Mouse (Mus musculus): ENCODE results near the gene Tmprss9. TPM values are rescaled to one million over a fixed set of nuclear protein-coding genes. Genes with fewer than 3 reads are reported as not detected.
A peak's percentile ranks its signal among the peaks of the same experiment; 100 is the strongest.

The Tmprss9 gene
- total and polyA plus RNA-seq, 2 experiments from 2014 or later = 0.11 to 0.27 TPM

DNA sequence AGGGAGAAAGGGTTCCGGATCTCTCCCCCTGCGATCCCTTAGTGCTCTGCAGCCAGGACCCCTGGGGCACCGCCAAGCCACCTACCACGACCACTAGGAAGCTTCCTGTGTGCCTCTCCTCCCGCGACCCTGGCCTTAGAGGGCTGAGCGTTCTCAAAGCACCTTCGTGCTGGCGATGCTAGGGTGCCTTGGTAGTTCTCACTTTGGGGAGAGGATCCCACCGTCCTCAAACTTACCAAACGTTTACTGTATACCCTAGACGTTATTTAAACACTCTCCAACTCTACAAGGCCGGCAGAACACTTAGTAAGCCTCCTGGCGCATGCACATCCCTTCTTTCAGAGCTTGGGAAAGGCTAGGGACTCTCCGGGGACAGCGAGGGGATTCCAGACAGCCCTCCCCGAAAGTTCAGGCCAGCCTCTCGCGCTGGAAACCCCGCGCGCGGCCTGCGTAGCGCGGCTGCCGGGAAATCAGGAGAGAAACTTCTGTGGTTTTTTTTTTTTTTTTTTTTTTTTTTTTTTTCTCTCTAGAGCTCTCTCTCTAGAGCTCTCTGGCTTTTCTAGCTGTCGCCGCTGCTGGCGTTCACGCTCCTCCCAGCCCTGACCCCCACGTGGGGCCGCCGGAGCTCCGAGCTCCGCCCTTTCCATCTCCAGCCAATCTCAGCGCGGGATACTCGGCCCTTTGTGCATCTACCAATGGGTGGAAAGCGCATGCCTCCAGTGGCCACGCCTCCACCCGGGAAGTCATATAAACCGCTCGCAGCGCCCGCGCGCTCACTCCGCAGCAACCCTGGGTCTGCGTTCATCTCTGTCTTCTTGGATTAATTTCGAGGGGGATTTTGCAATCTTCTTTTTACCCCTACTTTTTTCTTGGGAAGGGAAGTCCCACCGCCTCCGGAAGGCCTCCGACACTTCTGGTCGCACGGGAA lies 57.9 kb downstream of the Tmprss9 start, which contains the start of gene Gadd45b:
TSS of gene Gadd45b (plus strand) at position 775 of the 928 bp plus-strand sequence.
- peaks cover 31% of the 10 kb centered on the region for H3K27me3 ChIP-seq (ENCODE audit: insufficient read depth, low read length)
- DNase-seq (ENCODE audit: low spot score) = peak; percentile 99

DNA sequence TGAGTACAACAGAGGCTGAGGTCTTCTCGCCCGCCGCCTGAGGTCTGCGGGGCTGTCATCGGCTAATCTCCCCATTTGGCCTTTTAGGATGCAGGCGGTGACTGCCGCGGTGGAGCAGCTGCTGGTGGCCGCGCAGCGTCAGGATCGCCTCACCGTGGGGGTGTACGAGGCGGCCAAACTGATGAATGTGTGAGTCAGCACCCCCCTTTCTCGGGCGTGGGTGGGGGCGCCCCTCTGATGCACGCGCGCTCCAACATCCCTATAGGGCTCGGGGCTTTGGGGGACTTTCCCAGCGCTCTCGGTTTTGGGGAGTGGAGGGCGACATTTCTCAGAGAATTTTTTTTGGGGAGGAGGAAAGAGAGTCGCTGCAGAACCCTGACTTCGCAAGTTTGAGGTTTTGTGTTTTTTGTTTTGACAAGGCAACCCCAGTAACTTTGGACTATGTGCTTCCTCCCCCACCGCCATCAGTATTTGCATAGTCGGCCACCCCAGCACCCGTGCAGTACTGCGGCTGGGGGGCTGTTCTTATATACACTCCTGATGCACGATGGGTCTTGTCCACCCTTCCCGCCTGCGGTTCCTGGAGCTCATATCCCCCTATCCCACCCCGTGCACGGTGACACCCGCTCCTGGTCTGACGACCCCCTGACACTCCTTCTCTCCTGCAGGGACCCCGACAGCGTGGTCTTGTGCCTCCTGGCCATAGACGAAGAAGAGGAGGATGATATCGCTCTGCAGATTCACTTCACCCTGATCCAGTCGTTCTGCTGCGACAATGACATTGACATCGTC lies 58.9 kb downstream of the Tmprss9 start:
- TF ChIP-seq CTCF (IDR thresholded peaks at IDR 0.05) = no peak
- H3K9ac ChIP-seq (replicated peaks; ENCODE audit: low read length, poor library complexity, severe bottlenecking) = peak overlapping the region; percentile 40; the same call in 1 of the 2 replicates
- DNase-seq (ENCODE audit: low spot score) (no peak), ATAC-seq (ENCODE audit: low FRiP score) (no peak)
- under 1% methylated on average over 42 of the region's 45 CpGs for WGBS
- H3K27me3 ChIP-seq (ENCODE audit: insufficient read depth, low read length) = peaks cover 38% of the 10 kb centered on the region
- H3K4me1 ChIP-seq (ENCODE audit: insufficient read depth, low read length) = peaks cover 11% of the 10 kb centered on the region; the same call in 1 of the 2 replicates
- no peaks in the 10 kb centered on the region for H3K9me3 ChIP-seq (ENCODE audit: low read length)
- no peak overlapping the region for H3K27ac ChIP-seq (ENCODE audit: low read depth, low read length)
- H3K4me2 ChIP-seq (ENCODE audit: low read depth, low read length, poor library complexity, severe bottlenecking) = peak overlapping the region; percentile 87
- no peaks in the 10 kb centered on the region for H3K36me3 ChIP-seq (ENCODE audit: insufficient read depth, low read length)
- peak overlapping the region; percentile 48 for H3K4me3 ChIP-seq (ENCODE audit: low read depth, low read length)

More for the DNA sequence above, 57.9 kb downstream of the Tmprss9 start, which contains the start of gene Gadd45b:
- peak within 1 kb of the TSS; percentile 66 for H3K9ac ChIP-seq (replicated peaks; ENCODE audit: low read length, poor library complexity, severe bottlenecking)
- H3K4me1 ChIP-seq (ENCODE audit: insufficient read depth, low read length) = peaks cover 11% of the 10 kb centered on the region; the same call in 1 of the 2 replicates
- H3K36me3 ChIP-seq (ENCODE audit: insufficient read depth, low read length) = no peaks in the 10 kb centered on the region
- no peaks in the 10 kb centered on the region for H3K9me3 ChIP-seq (ENCODE audit: low read length)
- peak within 1 kb of the TSS; percentile 48 for H3K4me3 ChIP-seq (ENCODE audit: low read depth, low read length)
- peak; percentile 92 for ATAC-seq (ENCODE audit: low FRiP score)
- TF ChIP-seq CTCF (IDR thresholded peaks at IDR 0.05) = no peak
- peak within 1 kb of the TSS; percentile 87 for H3K4me2 ChIP-seq (ENCODE audit: low read depth, low read length, poor library complexity, severe bottlenecking)
- peak within 1 kb of the TSS; percentile 44; the same call in 1 of the 2 replicates for H3K27ac ChIP-seq (ENCODE audit: low read depth, low read length)
- WGBS = under 1% methylated on average over 56 of the region's 56 CpGs

DNA sequence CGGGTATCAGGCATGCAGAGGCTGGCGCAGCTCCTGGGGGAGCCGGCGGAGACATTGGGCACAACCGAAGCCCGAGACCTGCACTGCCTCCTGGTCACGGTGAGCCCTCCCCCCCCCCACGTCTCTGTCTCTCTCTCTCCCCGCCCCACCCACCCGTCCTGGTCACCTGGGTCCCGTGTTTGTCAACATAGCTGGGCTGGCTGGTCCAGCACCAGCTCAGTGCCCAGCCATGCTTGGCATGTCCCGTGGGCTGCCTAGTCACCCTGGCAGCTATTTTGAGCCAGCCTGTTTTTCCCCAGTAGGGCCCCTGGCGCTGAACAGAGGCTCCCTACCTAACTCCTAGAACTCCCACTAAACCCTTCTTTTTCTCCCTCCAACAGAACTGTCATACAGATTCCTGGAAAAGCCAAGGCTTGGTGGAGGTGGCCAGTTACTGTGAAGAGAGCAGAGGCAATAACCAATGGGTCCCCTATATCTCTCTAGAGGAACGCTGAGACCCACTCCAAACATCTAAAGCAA lies 59.6 kb downstream of the Tmprss9 start:
- Histone ChIP-seq H3K4me3 (ENCODE audit: low read depth, low read length) (peak overlapping the region; percentile 48), H3K4me1 (ENCODE audit: insufficient read depth, low read length) (peaks cover 14% of the 10 kb centered on the region), H3K27ac (ENCODE audit: low read depth, low read length) (no peak overlapping the region), H3K27me3 (ENCODE audit: insufficient read depth, low read length) (peaks cover 44% of the 10 kb centered on the region), H3K4me2 (ENCODE audit: low read depth, low read length, poor library complexity, severe bottlenecking) (peak overlapping the region; percentile 87), H3K9me3 (ENCODE audit: low read length) (no peaks in the 10 kb centered on the region), H3K36me3 (ENCODE audit: insufficient read depth, low read length) (no peaks in the 10 kb centered on the region), H3K9ac (replicated peaks; ENCODE audit: low read length, poor library complexity, severe bottlenecking) (no peak overlapping the region)
- no peak for TF ChIP-seq CTCF (IDR thresholded peaks at IDR 0.05)
- 3% methylated on average over 14 of the region's 14 CpGs for WGBS
- DNase-seq (ENCODE audit: low spot score) (peak; percentile 53), ATAC-seq (ENCODE audit: low FRiP score) (no peak)

DNA sequence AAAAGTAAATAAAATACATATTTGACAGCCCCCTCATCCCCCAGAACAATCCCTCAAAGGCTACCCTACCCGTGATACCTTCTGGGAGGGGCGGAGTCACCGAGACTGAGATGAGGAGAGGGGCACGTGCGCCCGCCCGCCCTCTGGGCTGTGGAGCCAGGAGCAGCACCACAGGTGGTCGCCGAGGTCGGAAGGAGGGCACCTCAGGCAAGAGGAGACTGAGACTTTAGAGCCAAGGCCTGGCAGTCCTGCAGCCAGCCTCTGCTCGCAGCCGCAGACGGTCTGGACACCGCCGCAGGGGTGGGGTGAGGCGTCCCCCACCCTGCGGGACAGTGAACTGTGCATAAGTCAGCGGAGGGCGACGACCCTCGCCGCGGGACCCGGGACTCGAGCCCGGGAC lies 60.0 kb downstream of the Tmprss9 start:
- Histone ChIP-seq H3K36me3 (ENCODE audit: insufficient read depth, low read length) (no peaks in the 10 kb centered on the region), H3K27ac (ENCODE audit: low read depth, low read length) (no peak overlapping the region), H3K9ac (replicated peaks; ENCODE audit: low read length, poor library complexity, severe bottlenecking) (no peak overlapping the region), H3K4me3 (ENCODE audit: low read depth, low read length) (peak overlapping the region; percentile 48; the same call in 1 of the 2 replicates), H3K4me2 (ENCODE audit: low read depth, low read length, poor library complexity, severe bottlenecking) (peak overlapping the region; percentile 87), H3K4me1 (ENCODE audit: insufficient read depth, low read length) (peaks cover 19% of the 10 kb centered on the region), H3K9me3 (ENCODE audit: low read length) (no peaks in the 10 kb centered on the region), H3K27me3 (ENCODE audit: insufficient read depth, low read length) (peaks cover 48% of the 10 kb centered on the region)
- WGBS = under 1% methylated on average over 26 of the region's 26 CpGs
- no peak for DNase-seq (ENCODE audit: low spot score)
- TF ChIP-seq CTCF (IDR thresholded peaks at IDR 0.05) = no peak
- no peak for ATAC-seq (ENCODE audit: low FRiP score)

DNA sequence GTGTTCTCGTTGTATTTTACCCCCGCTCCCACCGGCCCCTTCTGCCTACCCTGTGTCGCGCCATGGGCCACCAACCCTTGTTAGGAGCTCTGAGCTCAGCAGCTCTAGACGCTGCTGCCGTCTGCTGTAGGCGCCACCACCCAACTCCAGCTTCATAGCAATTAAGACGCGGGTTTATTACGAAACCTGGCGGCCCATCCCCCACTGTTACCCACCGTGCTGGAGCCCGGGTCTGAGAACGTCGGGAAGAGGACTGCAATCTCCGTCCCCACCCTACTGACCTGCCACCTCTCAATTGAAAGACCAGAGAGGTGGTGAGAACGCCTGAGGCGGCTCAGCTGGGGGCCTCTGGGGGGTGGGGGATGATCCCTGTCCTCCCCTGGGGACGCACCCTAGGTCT lies 60.6 kb downstream of the Tmprss9 start:
- no peaks in the 10 kb centered on the region for H3K9me3 ChIP-seq (ENCODE audit: low read length)
- peak overlapping the region; percentile 48; the same call in 1 of the 2 replicates for H3K4me3 ChIP-seq (ENCODE audit: low read depth, low read length)
- no peak overlapping the region for H3K9ac ChIP-seq (replicated peaks; ENCODE audit: low read length, poor library complexity, severe bottlenecking)
- H3K27me3 ChIP-seq (ENCODE audit: insufficient read depth, low read length) = peaks cover 52% of the 10 kb centered on the region
- DNase-seq (ENCODE audit: low spot score) (no peak), ATAC-seq (ENCODE audit: low FRiP score) (no peak)
- TF ChIP-seq CTCF (IDR thresholded peaks at IDR 0.05) = no peak
- H3K27ac ChIP-seq (ENCODE audit: low read depth, low read length) = no peak overlapping the region
- peaks cover 19% of the 10 kb centered on the region for H3K4me1 ChIP-seq (ENCODE audit: insufficient read depth, low read length)
- under 1% methylated on average over 20 of the region's 20 CpGs for WGBS
- no peaks in the 10 kb centered on the region for H3K36me3 ChIP-seq (ENCODE audit: insufficient read depth, low read length)
- H3K4me2 ChIP-seq (ENCODE audit: low read depth, low read length, poor library complexity, severe bottlenecking) = peak overlapping the region; percentile 87; the same call in 1 of the 2 replicates
